Comparison of ENCODE assay signal across 18 mouse cellular contexts in genomic region chr5:124230461-124230860, GRCm38 (mm10). TPM values are rescaled to one million over a fixed set of nuclear protein-coding genes. Genes with fewer than 3 reads are reported as not detected.
DNase-seq lines count a peak whose midpoint lies in the region; ATAC-seq and TF ChIP-seq lines count a peak whose summit lies in the region.
"Had no signal": no experiment of that assay in that cellular context is flagged by ENCODE, and none has a peak within 500 bp of the region (broad histone marks: within the 10 kb centered on the region; RNA-seq: fewer than 3 reads in every experiment).

No protein-coding gene starts in this region.

- H3K4me3 ChIP-seq in hindbrain, embryonic 12.5 days, result no peak overlapping the region
- H3K4me3 ChIP-seq in hindbrain, embryonic 11.5 days (ENCODE audit: low read depth, low read length), result no peak overlapping the region
- no peak overlapping the region for H3K4me3 ChIP-seq in lung, adult 2 months (replicated peaks; ENCODE audit: extremely low read depth, low read depth, low read length)
- H3K4me3 ChIP-seq: embryonic facial prominence, embryonic 10.5 days; forebrain, embryonic 13.5 days; heart, adult 2 months had no signal

- no peaks in the 10 kb centered on the region for H3K9me3 ChIP-seq in hindbrain, embryonic 12.5 days (replicated peaks)
- no peaks in the 10 kb centered on the region for H3K9me3 ChIP-seq in hindbrain, embryonic 11.5 days (ENCODE audit: control insufficient read depth, low read length)
- H3K9me3 ChIP-seq: embryonic facial prominence, embryonic 10.5 days; forebrain, embryonic 13.5 days had no signal

- no peaks in the 10 kb centered on the region for H3K36me3 ChIP-seq in hindbrain, embryonic 12.5 days
- H3K36me3 ChIP-seq in hindbrain, embryonic 11.5 days (ENCODE audit: control insufficient read depth, insufficient read depth, low read length), result no peaks in the 10 kb centered on the region
- H3K36me3 ChIP-seq: embryonic facial prominence, embryonic 10.5 days had no signal

- no peak overlapping the region for H3K4me2 ChIP-seq in hindbrain, embryonic 12.5 days (replicated peaks)
- no peak overlapping the region for H3K4me2 ChIP-seq in hindbrain, embryonic 11.5 days (replicated peaks; ENCODE audit: low read depth, low read length)
- H3K4me2 ChIP-seq: forebrain, embryonic 13.5 days; heart, embryonic 11.5 days; hindbrain, embryonic 14.5 days had no signal

- H3K4me1 ChIP-seq in hindbrain, embryonic 12.5 days, result peaks cover 50% of the 10 kb centered on the region
- H3K4me1 ChIP-seq in hindbrain, embryonic 11.5 days (replicated peaks; ENCODE audit: control insufficient read depth, insufficient read depth, low read length), result no peaks in the 10 kb centered on the region
- H3K4me1 ChIP-seq in lung, adult 2 months (ENCODE audit: control insufficient read depth, insufficient read depth, low read length), result peaks cover 19% of the 10 kb centered on the region

- no peak for DNase-seq in hindbrain, embryonic 11.5 days (ENCODE audit: low spot score)
- peak; percentile 1 for DNase-seq in right cerebral cortex, postnatal 14 days
- DNase-seq in right cerebral cortex, postnatal 36 days (ENCODE audit: low spot score in 2 of 2), result no peak
- peak; percentile 62 for DNase-seq in thymus, postnatal 14 days
- peak; percentile 48 for DNase-seq in thymus, postnatal 25 days
- DNase-seq in lung, adult 2 months, result no peak
- DNase-seq: adrenal gland, adult 8-10 months; adrenal gland, postnatal 36 days; cerebellum, adult 2 months; cerebellum, postnatal 10 days; forebrain, postnatal 0 days; gastrocnemius, postnatal 14 days; heart, adult 2 months had no signal

- no peak for TF ChIP-seq POLR2A in lung, adult 2 months (IDR thresholded peaks at IDR 0.05; ENCODE audit: borderline replicate concordance, extremely low read depth, low read depth, low read length)

- no peak for TF ChIP-seq CTCF in lung, adult 2 months (IDR thresholded peaks at IDR 0.05; ENCODE audit: insufficient read depth, low read length)

- ATAC-seq in hindbrain, embryonic 12.5 days (ENCODE audit: low FRiP score), result no peak
- no peak for ATAC-seq in hindbrain, embryonic 11.5 days (ENCODE audit: low FRiP score)
- ATAC-seq: forebrain, embryonic 13.5 days; forebrain, postnatal 0 days had no signal

- WGBS in hindbrain, embryonic 12.5 days, result 70% methylated on average over 9 of the region's 9 CpGs
- 74% methylated on average over 9 of the region's 9 CpGs for WGBS in hindbrain, embryonic 11.5 days
- WGBS in lung, adult 2 months, result 77% methylated on average over 9 of the region's 9 CpGs

- peak overlapping the region; percentile 23; the same call in 1 of the 2 replicates for H3K27ac ChIP-seq in hindbrain, embryonic 12.5 days
- H3K27ac ChIP-seq in hindbrain, embryonic 11.5 days (ENCODE audit: low read depth, low read length), result no peak overlapping the region
- H3K27ac ChIP-seq: embryonic facial prominence, embryonic 10.5 days; forebrain, embryonic 13.5 days; heart, adult 2 months; hindbrain, embryonic 14.5 days had no signal

- H3K27me3 ChIP-seq in hindbrain, embryonic 12.5 days, result no peaks in the 10 kb centered on the region; the same call in 1 of the 2 replicates
- no peaks in the 10 kb centered on the region for H3K27me3 ChIP-seq in hindbrain, embryonic 11.5 days (ENCODE audit: control insufficient read depth, insufficient read depth, low read length)
- H3K27me3 ChIP-seq: forebrain, embryonic 13.5 days had no signal

- no peak overlapping the region for H3K9ac ChIP-seq in hindbrain, embryonic 12.5 days
- no peak overlapping the region for H3K9ac ChIP-seq in hindbrain, embryonic 11.5 days (ENCODE audit: low read depth, low read length)
- H3K9ac ChIP-seq: forebrain, embryonic 13.5 days; forebrain, postnatal 0 days; hindbrain, embryonic 14.5 days had no signal

RNA-seq across cellular contexts. Expression of gene Pitpnm2, which starts 19.1 kb away (rescaled TPM):
- polyA plus RNA-seq in hindbrain, embryonic 12.5 days (2016; fragmentation: Nextera tagmentation; extraction: Ambion mirVana), result 6.9 and 7.0 TPM in 2 replicates
- 5.1 and 6.0 TPM in 2 replicates for polyA plus RNA-seq in hindbrain, embryonic 11.5 days (2014; fragmentation: Nextera tagmentation; extraction: Ambion mirVana)
- polyA plus RNA-seq in lung, adult 2 months (2012; rRNA removed), result 122 and 163 TPM in 2 replicates

Comparison
In these comparisons a context has a peak if more than half of its experiments do, and no peak if none do; other contexts are left out.
1. DNase-seq: peak in right cerebral cortex, postnatal 14 days (single experiment), thymus, postnatal 14 days (single experiment) and thymus, postnatal 25 days (single experiment); none in hindbrain, embryonic 11.5 days (single experiment), right cerebral cortex, postnatal 36 days (0 of 2) and lung, adult 2 months (single experiment).
2. RNA of gene Pitpnm2, which starts 19.1 kb away (polyA plus RNA-seq): 122 to 163 TPM in lung, adult 2 months; 6.9 to 7.0 TPM in hindbrain, embryonic 12.5 days and 5.1 to 6.0 TPM in hindbrain, embryonic 11.5 days; every median in the first group is over 10 times any median in the second.